Mouse (Mus musculus): ENCODE data around the gene Hoxa5. TPM values are rescaled to one million over a fixed set of nuclear protein-coding genes. Genes with fewer than 3 reads are reported as not detected.
A peak's percentile ranks its signal among the peaks of the same experiment; 100 is the strongest.

The Hoxa5 gene
- polyA plus RNA-seq, 1 experiment: 1.3 TPM

DNA sequence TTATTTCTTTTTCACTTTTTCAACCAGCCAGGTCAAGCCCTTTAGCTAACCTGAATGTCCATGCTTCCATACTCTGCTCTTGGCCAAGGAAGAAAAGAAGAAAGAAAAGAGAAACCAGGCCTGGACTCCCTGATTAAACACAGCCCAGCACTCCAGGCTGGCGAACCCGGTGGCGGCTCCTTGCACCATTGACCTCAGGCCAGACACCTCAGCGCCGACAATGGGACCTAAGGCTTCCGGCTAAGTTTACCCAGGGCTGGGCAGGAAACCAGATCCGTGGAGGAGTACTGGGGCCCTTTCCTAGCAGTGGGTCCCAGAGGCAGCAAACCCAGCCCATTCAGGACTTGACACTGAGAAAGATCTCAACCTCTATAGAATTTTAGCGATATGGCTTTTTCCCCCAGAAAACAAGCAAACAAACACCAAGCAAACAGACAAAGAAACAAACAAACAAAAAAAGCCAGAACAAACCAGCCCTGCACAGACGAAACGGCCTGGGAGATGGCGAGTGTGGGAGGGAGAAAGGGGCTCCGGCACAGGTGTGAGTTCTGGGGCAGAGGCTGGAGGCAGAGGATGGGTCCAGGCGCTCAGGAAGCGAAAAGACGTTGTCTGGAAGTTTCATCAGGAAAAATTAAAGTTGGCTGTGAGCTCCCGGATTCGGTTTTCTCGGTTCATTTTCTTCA, 27.6 kb upstream of the Hoxa5 start:
- peaks cover 20% of the 10 kb centered on the region for H3K4me1 ChIP-seq (ENCODE audit: control insufficient read depth, insufficient read depth, insufficient read length)
- H3K27me3 ChIP-seq (ENCODE audit: control insufficient read depth, insufficient read depth, low read length): peaks cover 51% of the 10 kb centered on the region
- DNase-seq (ENCODE audit: low read depth in 1 of 2, low spot score in 2 of 2): no peak
- TF ChIP-seq CTCF (IDR thresholded peaks at IDR 0.05; ENCODE audit: extremely low read depth, insufficient read depth, insufficient read length, insufficient replicate concordance) (no peak), POLR2A (IDR thresholded peaks at IDR 0.05; ENCODE audit: low read depth, low read length) (no peak)
- 5% methylated on average over 18 of the region's 18 CpGs for WGBS
- peak overlapping the region; percentile 5; the same call in 1 of the 2 replicates for H3K4me3 ChIP-seq (ENCODE audit: extremely low read depth, insufficient read depth, insufficient read length)
- no peaks in the 10 kb centered on the region for H3K36me3 ChIP-seq (ENCODE audit: control insufficient read depth, insufficient read depth, low read length)
- no peak overlapping the region for H3K27ac ChIP-seq (ENCODE audit: insufficient read depth, low read length)

DNA sequence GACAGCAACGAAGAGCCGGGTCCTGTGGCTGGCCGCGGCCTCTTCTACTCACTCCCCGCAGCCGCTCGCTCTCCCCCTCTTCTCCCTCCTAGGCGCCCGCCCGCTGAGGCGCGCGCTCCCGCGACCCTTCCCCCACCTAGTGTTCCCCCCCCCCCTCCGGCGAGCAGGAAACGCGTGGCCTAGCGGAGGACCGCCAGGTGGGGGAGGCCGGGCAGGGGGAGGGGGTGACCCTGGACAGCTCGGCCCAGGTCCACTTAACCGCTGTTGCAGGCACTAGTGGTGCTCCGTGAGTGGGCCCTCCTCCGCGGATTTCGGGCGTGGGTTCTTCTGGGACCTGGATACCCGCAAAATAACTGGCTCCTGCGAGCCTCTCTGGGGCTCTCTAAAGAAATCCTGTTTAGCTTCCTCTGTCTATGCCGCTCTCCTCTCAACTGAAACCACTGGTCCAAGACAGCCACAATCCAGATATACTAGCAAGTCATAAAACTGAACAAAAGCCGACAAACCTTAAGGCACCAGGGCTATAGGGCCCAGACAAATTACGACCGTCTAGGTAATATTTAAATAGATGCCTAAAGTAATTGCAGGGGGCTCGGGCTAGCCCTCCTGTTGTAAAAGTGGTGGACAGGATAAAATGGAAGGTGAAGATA, 26.3 kb upstream of the Hoxa5 start, which contains the start of gene Hoxa9:
Gene Hoxa9 (minus strand): TSS at position 574 of the 650 bp plus-strand sequence.
- no peak within 1 kb of the TSS for H3K27ac ChIP-seq (ENCODE audit: insufficient read depth, low read length)
- 4% methylated on average over 22 of the region's 36 CpGs for WGBS

DNA sequence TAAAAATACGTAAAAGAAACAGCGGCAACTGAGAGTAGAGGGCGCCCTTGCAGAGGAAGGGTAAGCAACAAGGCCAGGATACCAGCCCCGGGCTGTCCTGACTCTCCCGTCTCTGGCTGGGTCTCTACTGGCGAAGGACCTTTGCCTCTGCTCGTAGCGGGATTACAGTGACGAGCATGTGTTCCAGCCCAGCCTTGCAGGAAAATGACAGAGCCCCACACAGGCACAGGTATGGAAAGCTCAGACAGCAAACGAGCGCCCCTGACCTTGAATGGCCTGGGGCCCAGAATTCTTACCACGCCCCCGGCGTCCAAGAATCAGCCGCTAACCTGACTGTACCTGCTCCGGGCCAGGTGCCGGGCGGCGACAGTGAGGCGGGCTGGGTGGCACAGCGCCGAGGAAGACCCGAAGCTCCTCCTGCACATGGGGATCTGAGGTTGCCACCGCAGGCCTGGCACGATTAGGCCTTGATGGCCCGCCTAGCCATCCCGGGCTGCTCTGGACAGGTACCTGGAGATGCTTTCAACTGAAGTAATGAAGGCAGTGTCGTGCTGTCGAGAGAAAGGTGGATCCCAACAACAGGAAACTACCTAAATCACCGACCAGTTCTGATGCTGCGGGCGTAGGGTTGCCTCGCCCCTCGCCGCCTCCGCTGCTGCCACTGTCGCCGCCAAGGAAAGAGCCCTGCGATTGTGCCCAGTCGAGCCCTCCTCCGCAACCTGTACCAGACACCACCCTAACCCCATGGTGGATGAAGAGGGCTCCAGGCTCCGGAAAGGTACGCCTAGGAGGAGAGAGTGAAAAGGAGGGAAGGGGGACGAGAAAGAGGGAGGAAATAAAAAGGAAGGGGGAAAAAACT, 25.4 kb upstream of the Hoxa5 start:
- TF ChIP-seq POLR2A (IDR thresholded peaks at IDR 0.05; ENCODE audit: low read depth, low read length): no peak
- no peak for TF ChIP-seq CTCF (IDR thresholded peaks at IDR 0.05; ENCODE audit: extremely low read depth, insufficient read depth, insufficient read length, insufficient replicate concordance)
- Histone ChIP-seq H3K4me3 (ENCODE audit: extremely low read depth, insufficient read depth, insufficient read length) (no peak overlapping the region), H3K27me3 (ENCODE audit: control insufficient read depth, insufficient read depth, low read length) (peaks cover 64% of the 10 kb centered on the region), H3K36me3 (ENCODE audit: control insufficient read depth, insufficient read depth, low read length) (no peaks in the 10 kb centered on the region), H3K4me1 (ENCODE audit: control insufficient read depth, insufficient read depth, insufficient read length) (peaks cover 25% of the 10 kb centered on the region), H3K27ac (ENCODE audit: insufficient read depth, low read length) (no peak overlapping the region)
- WGBS: 3% methylated on average over 43 of the region's 44 CpGs
- DNase-seq (ENCODE audit: low read depth in 1 of 2, low spot score in 2 of 2): no peak

More for the DNA sequence above, 26.3 kb upstream of the Hoxa5 start, which contains the start of gene Hoxa9:
- H3K4me3 ChIP-seq (ENCODE audit: extremely low read depth, insufficient read depth, insufficient read length): no peak within 1 kb of the TSS
- no peak for DNase-seq (ENCODE audit: low read depth in 1 of 2, low spot score in 2 of 2)
- TF ChIP-seq POLR2A (IDR thresholded peaks at IDR 0.05; ENCODE audit: low read depth, low read length) (no peak), CTCF (IDR thresholded peaks at IDR 0.05; ENCODE audit: extremely low read depth, insufficient read depth, insufficient read length, insufficient replicate concordance) (no peak)
- no peaks in the 10 kb centered on the region for H3K36me3 ChIP-seq (ENCODE audit: control insufficient read depth, insufficient read depth, low read length)
- H3K27me3 ChIP-seq (ENCODE audit: control insufficient read depth, insufficient read depth, low read length): peaks cover 63% of the 10 kb centered on the region
- H3K4me1 ChIP-seq (ENCODE audit: control insufficient read depth, insufficient read depth, insufficient read length): peaks cover 24% of the 10 kb centered on the region

DNA sequence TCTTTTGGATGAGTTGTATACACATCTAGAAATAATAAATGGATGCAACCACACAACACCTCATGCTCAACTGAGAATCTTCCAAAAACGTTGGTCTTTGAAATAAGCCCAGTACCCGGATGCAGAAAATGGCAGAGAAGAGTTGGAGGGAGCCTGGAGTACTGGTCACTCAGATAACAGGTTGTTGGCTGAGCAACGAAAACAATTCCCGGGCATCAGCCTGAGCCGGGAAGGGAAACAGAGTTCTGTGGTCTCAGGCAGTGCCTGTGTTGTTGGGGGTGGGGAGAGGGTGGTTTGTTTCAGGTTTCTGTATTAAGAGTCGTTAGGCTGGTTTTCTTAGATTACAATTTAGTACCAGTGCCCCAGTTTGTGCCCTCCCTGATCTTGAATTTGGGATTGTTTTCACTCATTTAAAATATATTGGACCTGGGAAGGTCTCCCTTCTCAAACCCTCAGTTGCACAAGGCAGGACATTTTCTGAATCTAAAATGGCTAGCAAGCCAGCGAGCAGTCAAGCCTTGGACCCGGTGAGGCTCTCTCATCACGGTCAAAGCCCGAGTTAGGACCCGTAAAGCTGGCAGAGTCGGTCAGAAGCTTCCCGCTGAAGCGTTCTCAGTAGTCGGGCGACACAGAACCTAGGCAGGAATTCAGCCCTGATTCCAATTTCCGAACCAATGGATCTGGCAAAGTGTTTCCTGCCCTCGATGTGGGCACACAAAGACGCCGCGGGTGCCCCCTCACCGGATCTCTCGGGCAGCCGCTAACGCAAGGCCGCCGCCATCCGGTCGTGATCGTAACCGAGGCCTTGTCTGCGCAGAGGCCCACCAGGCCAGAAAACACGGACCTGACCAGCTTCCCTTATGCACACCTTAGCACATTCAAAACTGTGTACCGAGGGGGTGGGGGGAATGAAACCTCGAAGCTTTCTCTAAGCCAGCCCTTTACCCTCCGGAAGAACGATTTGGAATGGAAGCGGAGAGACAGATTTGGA, 24.4 kb upstream of the Hoxa5 start:
- WGBS: 3% methylated on average over 38 of the region's 38 CpGs
- DNase-seq (ENCODE audit: low read depth in 1 of 2, low spot score in 2 of 2): no peak
- Histone ChIP-seq H3K4me1 (ENCODE audit: control insufficient read depth, insufficient read depth, insufficient read length) (peaks cover 17% of the 10 kb centered on the region), H3K27ac (ENCODE audit: insufficient read depth, low read length) (no peak overlapping the region), H3K4me3 (ENCODE audit: extremely low read depth, insufficient read depth, insufficient read length) (0 out of 2 replicates have a peak overlapping the region, but pooled peaks have one; percentile 18), H3K36me3 (ENCODE audit: control insufficient read depth, insufficient read depth, low read length) (no peaks in the 10 kb centered on the region), H3K27me3 (ENCODE audit: control insufficient read depth, insufficient read depth, low read length) (peaks cover 61% of the 10 kb centered on the region)
- TF ChIP-seq CTCF (IDR thresholded peaks at IDR 0.05; ENCODE audit: extremely low read depth, insufficient read depth, insufficient read length, insufficient replicate concordance) (no peak), POLR2A (IDR thresholded peaks at IDR 0.05; ENCODE audit: low read depth, low read length) (no peak)

DNA sequence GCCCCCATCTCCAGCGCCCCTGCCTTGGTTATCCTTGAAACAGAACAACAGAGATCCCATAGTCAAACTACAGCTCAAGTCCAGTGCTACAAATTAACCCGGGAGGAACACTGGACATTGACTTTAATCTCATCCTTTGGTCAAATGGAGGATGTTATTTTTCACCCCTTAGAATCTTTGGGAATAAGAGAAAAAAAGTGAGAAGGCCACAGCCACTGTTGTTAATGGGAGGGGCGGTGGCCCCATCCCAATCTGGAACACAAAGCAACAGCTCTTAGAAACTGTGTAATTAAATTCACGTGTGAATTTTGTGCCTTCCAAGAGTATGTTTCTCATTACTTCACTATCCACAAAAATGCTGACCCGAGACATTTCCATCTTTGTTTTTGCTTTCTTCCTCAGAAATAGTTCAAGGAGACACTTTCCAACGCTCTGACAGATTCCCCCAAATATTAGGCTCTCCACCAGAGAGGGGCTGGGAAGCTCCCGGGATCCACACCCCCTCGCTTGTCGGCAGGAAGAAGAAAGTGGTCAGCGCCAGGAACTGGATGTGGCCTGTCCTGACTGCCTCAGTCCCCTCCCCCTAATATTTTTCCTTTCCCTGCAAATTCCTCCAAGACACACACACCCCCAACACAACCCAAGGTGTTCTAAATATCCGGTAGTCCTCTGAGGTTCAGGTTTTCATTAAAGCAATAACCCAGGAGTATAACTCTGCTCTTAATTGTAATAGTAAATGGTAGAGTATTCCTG, 23.3 kb upstream of the Hoxa5 start:
- Histone ChIP-seq H3K27ac (ENCODE audit: insufficient read depth, low read length) (no peak overlapping the region), H3K4me3 (ENCODE audit: extremely low read depth, insufficient read depth, insufficient read length) (no peak overlapping the region), H3K27me3 (ENCODE audit: control insufficient read depth, insufficient read depth, low read length) (peaks cover 55% of the 10 kb centered on the region), H3K36me3 (ENCODE audit: control insufficient read depth, insufficient read depth, low read length) (no peaks in the 10 kb centered on the region), H3K4me1 (ENCODE audit: control insufficient read depth, insufficient read depth, insufficient read length) (peaks cover 17% of the 10 kb centered on the region)
- no peak for DNase-seq (ENCODE audit: low read depth in 1 of 2, low spot score in 2 of 2)
- TF ChIP-seq POLR2A (IDR thresholded peaks at IDR 0.05; ENCODE audit: low read depth, low read length) (no peak), CTCF (IDR thresholded peaks at IDR 0.05; ENCODE audit: extremely low read depth, insufficient read depth, insufficient read length, insufficient replicate concordance) (no peak)
- 36% methylated on average over 11 of the region's 11 CpGs for WGBS
